Mouse (Mus musculus): ENCODE measurements around the gene Cggbp1. TPM values are rescaled to one million over a fixed set of nuclear protein-coding genes. Genes with fewer than 3 reads are reported as not detected.

Gene Cggbp1
- total and polyA plus RNA-seq, 2 experiments from 2014 or later: 53.0 to 66.0 TPM

GRCm38 (mm10) chr16:64875822-64876221 lies 24.0 kb downstream of the Cggbp1 start:
- ATAC-seq (ENCODE audit: low FRiP score) (no peak), DNase-seq (ENCODE audit: low spot score) (no peak)
- H3K4me1 ChIP-seq (ENCODE audit: insufficient read depth, low read length): no peaks in the 10 kb centered on the region

DNA sequence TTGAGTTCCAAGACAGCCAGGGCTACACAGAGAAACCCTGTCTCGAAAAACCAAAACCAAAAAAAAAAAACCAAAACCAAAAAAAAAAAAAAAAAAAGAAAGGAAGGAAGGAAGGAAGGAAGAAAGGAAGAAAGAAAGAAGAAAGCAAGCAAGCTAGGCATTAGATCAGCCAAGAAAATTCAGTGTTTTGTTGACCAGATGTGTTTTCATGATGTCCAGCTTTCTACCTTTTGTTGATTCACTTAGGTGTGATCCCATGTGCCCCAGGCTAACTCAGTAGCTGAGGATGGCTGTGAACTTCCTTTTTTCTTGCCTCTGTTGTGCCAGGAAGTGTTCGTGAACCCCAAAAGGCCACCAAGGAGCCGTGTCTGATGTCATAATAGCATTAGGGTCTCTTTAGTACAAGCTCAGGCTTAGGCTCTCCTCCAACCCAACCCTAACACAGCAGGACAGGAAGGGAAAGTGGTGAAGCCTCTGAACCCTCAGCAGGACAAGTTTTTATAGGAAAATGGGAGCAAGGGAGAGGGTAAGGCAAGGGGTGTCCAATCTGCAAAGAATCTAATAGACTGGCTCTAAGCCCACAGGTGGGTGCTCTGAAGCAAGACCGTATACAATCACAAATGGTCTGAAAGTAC lies 25.0 kb downstream of the Cggbp1 start:
- Histone ChIP-seq H3K9ac (replicated peaks; ENCODE audit: low read length, poor library complexity, severe bottlenecking) (no peak overlapping the region), H3K9me3 (ENCODE audit: low read length) (no peaks in the 10 kb centered on the region), H3K4me1 (ENCODE audit: insufficient read depth, low read length) (no peaks in the 10 kb centered on the region), H3K4me2 (ENCODE audit: low read depth, low read length, poor library complexity, severe bottlenecking) (no peak overlapping the region), H3K36me3 (ENCODE audit: insufficient read depth, low read length) (no peaks in the 10 kb centered on the region), H3K27me3 (ENCODE audit: insufficient read depth, low read length) (no peaks in the 10 kb centered on the region), H3K4me3 (ENCODE audit: low read depth, low read length) (no peak overlapping the region), H3K27ac (ENCODE audit: low read depth, low read length) (no peak overlapping the region)
- 71% methylated on average over 4 of the region's 4 CpGs for WGBS
- ATAC-seq (ENCODE audit: low FRiP score): no peak
- no peak for TF ChIP-seq CTCF (IDR thresholded peaks at IDR 0.05)
- DNase-seq (ENCODE audit: low spot score): no peak

More at GRCm38 (mm10) chr16:64875822-64876221, 24.0 kb downstream of the Cggbp1 start:
- no peaks in the 10 kb centered on the region for H3K36me3 ChIP-seq (ENCODE audit: insufficient read depth, low read length)
- no peaks in the 10 kb centered on the region for H3K9me3 ChIP-seq (ENCODE audit: low read length)
- H3K27me3 ChIP-seq (ENCODE audit: insufficient read depth, low read length): no peaks in the 10 kb centered on the region
- H3K27ac ChIP-seq (ENCODE audit: low read depth, low read length): no peak overlapping the region
- 96% methylated on average over 1 of the region's 1 CpGs for WGBS
- H3K4me2 ChIP-seq (ENCODE audit: low read depth, low read length, poor library complexity, severe bottlenecking): no peak overlapping the region
- no peak overlapping the region for H3K4me3 ChIP-seq (ENCODE audit: low read depth, low read length)
- TF ChIP-seq CTCF (IDR thresholded peaks at IDR 0.05): no peak
- H3K9ac ChIP-seq (replicated peaks; ENCODE audit: low read length, poor library complexity, severe bottlenecking): no peak overlapping the region

GRCm38 (mm10) chr16:64877314-64877713 lies 25.5 kb downstream of the Cggbp1 start:
- no peak for TF ChIP-seq CTCF (IDR thresholded peaks at IDR 0.05)
- no peaks in the 10 kb centered on the region for H3K9me3 ChIP-seq (ENCODE audit: low read length)
- no peak overlapping the region for H3K4me3 ChIP-seq (ENCODE audit: low read depth, low read length)
- no peaks in the 10 kb centered on the region for H3K36me3 ChIP-seq (ENCODE audit: insufficient read depth, low read length)
- H3K27me3 ChIP-seq (ENCODE audit: insufficient read depth, low read length): no peaks in the 10 kb centered on the region
- H3K4me1 ChIP-seq (ENCODE audit: insufficient read depth, low read length): no peaks in the 10 kb centered on the region
- no peak overlapping the region for H3K9ac ChIP-seq (replicated peaks; ENCODE audit: low read length, poor library complexity, severe bottlenecking)
- DNase-seq (ENCODE audit: low spot score) (no peak), ATAC-seq (ENCODE audit: low FRiP score) (no peak)
- H3K4me2 ChIP-seq (ENCODE audit: low read depth, low read length, poor library complexity, severe bottlenecking): no peak overlapping the region
- WGBS: 83% methylated on average over 3 of the region's 3 CpGs
- H3K27ac ChIP-seq (ENCODE audit: low read depth, low read length): no peak overlapping the region

DNA sequence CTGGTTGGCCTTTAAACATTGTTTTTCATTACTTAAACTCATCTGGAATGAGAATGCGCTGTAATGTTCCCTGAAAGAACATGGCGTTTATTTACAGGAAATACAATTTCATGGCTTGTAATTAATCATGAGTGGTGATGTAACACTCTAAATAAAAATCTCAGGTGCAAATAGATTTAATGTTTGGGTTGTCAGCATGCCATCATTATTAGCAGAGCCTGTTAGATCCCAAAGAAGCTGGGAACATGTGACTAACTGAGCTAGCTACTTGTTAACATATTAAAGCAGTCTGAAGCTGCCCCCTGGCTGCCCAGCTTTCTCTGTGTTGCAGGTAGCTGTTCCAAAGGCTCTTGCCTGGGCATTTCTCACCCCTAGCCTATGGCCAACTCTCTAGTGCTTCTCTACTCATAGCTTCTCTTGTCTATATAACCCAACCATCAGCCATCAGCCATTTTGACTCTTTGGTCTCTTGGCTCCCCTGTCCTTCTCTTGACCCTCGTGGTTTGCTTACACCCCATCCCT lies 26.9 kb downstream of the Cggbp1 start:
- Histone ChIP-seq H3K4me2 (ENCODE audit: low read depth, low read length, poor library complexity, severe bottlenecking) (no peak overlapping the region), H3K4me1 (ENCODE audit: insufficient read depth, low read length) (no peaks in the 10 kb centered on the region), H3K36me3 (ENCODE audit: insufficient read depth, low read length) (no peaks in the 10 kb centered on the region), H3K27me3 (ENCODE audit: insufficient read depth, low read length) (no peaks in the 10 kb centered on the region), H3K9ac (replicated peaks; ENCODE audit: low read length, poor library complexity, severe bottlenecking) (no peak overlapping the region), H3K27ac (ENCODE audit: low read depth, low read length) (no peak overlapping the region), H3K4me3 (ENCODE audit: low read depth, low read length) (no peak overlapping the region), H3K9me3 (ENCODE audit: low read length) (no peaks in the 10 kb centered on the region)
- no peak for TF ChIP-seq CTCF (IDR thresholded peaks at IDR 0.05)
- ATAC-seq (ENCODE audit: low FRiP score): no peak
- DNase-seq (ENCODE audit: low spot score): no peak
- WGBS: 90% methylated on average over 3 of the region's 3 CpGs

GRCm38 (mm10) chr16:64879735-64880134 lies 27.9 kb downstream of the Cggbp1 start:
- ATAC-seq (ENCODE audit: low FRiP score) (no peak), DNase-seq (ENCODE audit: low spot score) (no peak)
- H3K4me3 ChIP-seq (ENCODE audit: low read depth, low read length): no peak overlapping the region
- H3K36me3 ChIP-seq (ENCODE audit: insufficient read depth, low read length): no peaks in the 10 kb centered on the region
- no peak overlapping the region for H3K9ac ChIP-seq (replicated peaks; ENCODE audit: low read length, poor library complexity, severe bottlenecking)
- H3K9me3 ChIP-seq (ENCODE audit: low read length): no peaks in the 10 kb centered on the region
- 90% methylated on average over 5 of the region's 5 CpGs for WGBS
- H3K27ac ChIP-seq (ENCODE audit: low read depth, low read length): no peak overlapping the region
- H3K4me2 ChIP-seq (ENCODE audit: low read depth, low read length, poor library complexity, severe bottlenecking): no peak overlapping the region
- no peaks in the 10 kb centered on the region for H3K27me3 ChIP-seq (ENCODE audit: insufficient read depth, low read length)
- no peaks in the 10 kb centered on the region for H3K4me1 ChIP-seq (ENCODE audit: insufficient read depth, low read length)
- no peak for TF ChIP-seq CTCF (IDR thresholded peaks at IDR 0.05)

- H3K9ac ChIP-seq (replicated peaks; ENCODE audit: low read length, poor library complexity, severe bottlenecking): no peak overlapping the region
- no peaks in the 10 kb centered on the region for H3K4me1 ChIP-seq (ENCODE audit: insufficient read depth, low read length)
- WGBS: 70% methylated on average over 3 of the region's 3 CpGs
- H3K4me3 ChIP-seq (ENCODE audit: low read depth, low read length): no peak overlapping the region
- H3K9me3 ChIP-seq (ENCODE audit: low read length): no peaks in the 10 kb centered on the region
- no peak for TF ChIP-seq CTCF (IDR thresholded peaks at IDR 0.05)
- DNase-seq (ENCODE audit: low spot score): no peak
- no peak for ATAC-seq (ENCODE audit: low FRiP score)
- H3K4me2 ChIP-seq (ENCODE audit: low read depth, low read length, poor library complexity, severe bottlenecking): no peak overlapping the region
- H3K27me3 ChIP-seq (ENCODE audit: insufficient read depth, low read length): no peaks in the 10 kb centered on the region
- no peak overlapping the region for H3K27ac ChIP-seq (ENCODE audit: low read depth, low read length)
- H3K36me3 ChIP-seq (ENCODE audit: insufficient read depth, low read length): no peaks in the 10 kb centered on the region
Measured at GRCm38 (mm10) chr16:64880986-64881385, 29.2 kb downstream of the Cggbp1 start.

All from midbrain, postnatal 0 days (tissue).